Comparison of ENCODE assay signal across 27 mouse cellular contexts in genomic region chr14:76464967-76465366, GRCm38 (mm10). TPM values are rescaled to one million over a fixed set of nuclear protein-coding genes. Genes with fewer than 3 reads are reported as not detected.
DNase-seq lines count a peak whose midpoint lies in the region; ATAC-seq and TF ChIP-seq lines count a peak whose summit lies in the region.
"Had no signal": no experiment of that assay in that cellular context is flagged by ENCODE, and none has a peak within 500 bp of the region (broad histone marks: within the 10 kb centered on the region; RNA-seq: fewer than 3 reads in every experiment).

No protein-coding gene starts in this region.

- no peak for TF ChIP-seq CTCF in lung, adult 2 months (IDR thresholded peaks at IDR 0.05; ENCODE audit: insufficient read depth, low read length)
- TF ChIP-seq CTCF in midbrain, postnatal 0 days (IDR thresholded peaks at IDR 0.05), result no peak

- no peaks in the 10 kb centered on the region for H3K27me3 ChIP-seq in hindbrain, embryonic 10.5 days (ENCODE audit: insufficient read depth, poor library complexity, severe bottlenecking)
- H3K27me3 ChIP-seq in hindbrain, embryonic 16.5 days (replicated peaks; ENCODE audit: control insufficient read depth, insufficient read depth, low read length), result no peaks in the 10 kb centered on the region
- H3K27me3 ChIP-seq in lung, embryonic 16.5 days (ENCODE audit: control insufficient read depth, insufficient read depth, low read depth, low read length), result no peaks in the 10 kb centered on the region
- H3K27me3 ChIP-seq in midbrain, embryonic 12.5 days, result no peaks in the 10 kb centered on the region
- no peaks in the 10 kb centered on the region for H3K27me3 ChIP-seq in midbrain, postnatal 0 days (ENCODE audit: insufficient read depth, low read length)
- H3K27me3 ChIP-seq: hindbrain, embryonic 15.5 days; intestine, embryonic 15.5 days; neural tube, embryonic 15.5 days had no signal

- peaks cover 12% of the 10 kb centered on the region for H3K36me3 ChIP-seq in hindbrain, embryonic 10.5 days
- H3K36me3 ChIP-seq in hindbrain, embryonic 16.5 days (ENCODE audit: control insufficient read depth, insufficient read depth, low read length), result no peaks in the 10 kb centered on the region
- no peaks in the 10 kb centered on the region for H3K36me3 ChIP-seq in lung, embryonic 16.5 days (ENCODE audit: control insufficient read depth, insufficient read depth, low read length)
- peaks cover 6% of the 10 kb centered on the region; the same call in 1 of the 2 replicates for H3K36me3 ChIP-seq in midbrain, embryonic 12.5 days
- no peaks in the 10 kb centered on the region for H3K36me3 ChIP-seq in midbrain, postnatal 0 days (ENCODE audit: insufficient read depth, low read length)
- H3K36me3 ChIP-seq: hindbrain, embryonic 15.5 days; intestine, embryonic 15.5 days; liver, embryonic 12.5 days; neural tube, embryonic 15.5 days had no signal

- H3K9me3 ChIP-seq in hindbrain, embryonic 10.5 days, result no peaks in the 10 kb centered on the region
- no peaks in the 10 kb centered on the region for H3K9me3 ChIP-seq in hindbrain, embryonic 16.5 days (ENCODE audit: control insufficient read depth, low read length)
- H3K9me3 ChIP-seq in lung, embryonic 16.5 days (ENCODE audit: control insufficient read depth, low read length), result no peaks in the 10 kb centered on the region
- no peaks in the 10 kb centered on the region for H3K9me3 ChIP-seq in midbrain, embryonic 12.5 days
- no peaks in the 10 kb centered on the region for H3K9me3 ChIP-seq in midbrain, postnatal 0 days (ENCODE audit: low read length)
- H3K9me3 ChIP-seq: hindbrain, embryonic 15.5 days; intestine, embryonic 15.5 days; liver, embryonic 12.5 days; megakaryocyte, embryonic 14.5 days; neural tube, embryonic 15.5 days had no signal

- intact Hi-C loops in left cerebral cortex, postnatal 36 days (cut with DNase I), result loop anchor here (5.0 kb wide), 1 partner anchor 48 kb away; no protein-coding TSS in a partner anchor

- no peak for TF ChIP-seq POLR2A in lung, adult 2 months (IDR thresholded peaks at IDR 0.05; ENCODE audit: borderline replicate concordance, extremely low read depth, low read depth, low read length)

- H3K4me2 ChIP-seq in hindbrain, embryonic 16.5 days (ENCODE audit: low read length), result no peak overlapping the region
- no peak overlapping the region for H3K4me2 ChIP-seq in lung, embryonic 16.5 days (ENCODE audit: low read depth, low read length)
- H3K4me2 ChIP-seq in midbrain, embryonic 12.5 days (replicated peaks), result no peak overlapping the region
- no peak overlapping the region for H3K4me2 ChIP-seq in midbrain, postnatal 0 days (ENCODE audit: low read depth, low read length, poor library complexity, severe bottlenecking)
- H3K4me2 ChIP-seq: hindbrain, embryonic 15.5 days; intestine, embryonic 15.5 days; liver, embryonic 12.5 days; neural tube, embryonic 15.5 days had no signal

- peak overlapping the region; percentile 23; the same call in 1 of the 2 replicates for H3K27ac ChIP-seq in hindbrain, embryonic 10.5 days
- H3K27ac ChIP-seq in hindbrain, embryonic 16.5 days (ENCODE audit: low read depth, low read length), result no peak overlapping the region
- 0 out of 2 replicates have a peak overlapping the region, but pooled peaks have one; percentile 15 for H3K27ac ChIP-seq in lung, embryonic 16.5 days (ENCODE audit: low read length)
- 0 out of 2 replicates have a peak overlapping the region, but pooled peaks have one; percentile 2 for H3K27ac ChIP-seq in midbrain, embryonic 12.5 days (replicated peaks)
- no peak overlapping the region for H3K27ac ChIP-seq in midbrain, postnatal 0 days (ENCODE audit: low read depth, low read length)
- H3K27ac ChIP-seq: heart, adult 2 months; hindbrain, embryonic 15.5 days; intestine, embryonic 15.5 days; kidney, postnatal 0 days; liver, embryonic 12.5 days; neural tube, embryonic 15.5 days had no signal

- ATAC-seq in hindbrain, embryonic 16.5 days, result no peak
- ATAC-seq in lung, embryonic 16.5 days (ENCODE audit: low read depth), result no peak
- no peak for ATAC-seq in midbrain, embryonic 12.5 days (ENCODE audit: low FRiP score, low read depth)
- no peak for ATAC-seq in midbrain, postnatal 0 days (ENCODE audit: low FRiP score)
- ATAC-seq: forebrain, embryonic 14.5 days; intestine, embryonic 15.5 days; liver, embryonic 12.5 days; liver, postnatal 0 days had no signal

- no peak for DNase-seq in hindbrain, embryonic 10.5 days (ENCODE audit: low spot score)
- DNase-seq in lung, adult 2 months, result no peak
- no peak for DNase-seq in midbrain, postnatal 0 days (ENCODE audit: low spot score)
- no peak for DNase-seq in left cerebral cortex, postnatal 36 days (ENCODE audit: low spot score in 2 of 2)
- DNase-seq: adrenal gland, postnatal 25 days; B cell, adult 2 months; cerebellum, adult 18-20 months; cerebellum, postnatal 10 days; heart, adult 2 months; heart, postnatal 14 days; kidney, adult 2 months; kidney, postnatal 4 days; left cerebral cortex, postnatal 4 days; liver, postnatal 0 days; lung, postnatal 36 days; spleen, adult 18-20 months; thymus, postnatal 14 days had no signal

- H3K9ac ChIP-seq in hindbrain, embryonic 16.5 days (ENCODE audit: low read depth, low read length), result no peak overlapping the region
- H3K9ac ChIP-seq in lung, embryonic 16.5 days (ENCODE audit: low read length), result no peak overlapping the region
- no peak overlapping the region for H3K9ac ChIP-seq in midbrain, embryonic 12.5 days (replicated peaks)
- peak overlapping the region; percentile 39; the same call in 1 of the 2 replicates for H3K9ac ChIP-seq in midbrain, postnatal 0 days (replicated peaks; ENCODE audit: low read length, poor library complexity, severe bottlenecking)
- H3K9ac ChIP-seq: hindbrain, embryonic 15.5 days; intestine, embryonic 15.5 days; liver, embryonic 12.5 days; liver, postnatal 0 days; neural tube, embryonic 15.5 days had no signal

- H3K4me1 ChIP-seq in hindbrain, embryonic 10.5 days (replicated peaks), result peaks cover 26% of the 10 kb centered on the region
- H3K4me1 ChIP-seq in hindbrain, embryonic 16.5 days (ENCODE audit: control insufficient read depth, insufficient read depth, low read depth, low read length), result peaks cover 11% of the 10 kb centered on the region
- H3K4me1 ChIP-seq in lung, embryonic 16.5 days (replicated peaks; ENCODE audit: control insufficient read depth, insufficient read depth, low read length), result peaks cover 39% of the 10 kb centered on the region
- H3K4me1 ChIP-seq in lung, adult 2 months (ENCODE audit: control insufficient read depth, insufficient read depth, low read length), result no peaks in the 10 kb centered on the region
- H3K4me1 ChIP-seq in midbrain, embryonic 12.5 days, result peaks cover 16% of the 10 kb centered on the region
- peaks cover 13% of the 10 kb centered on the region; the same call in 1 of the 2 replicates for H3K4me1 ChIP-seq in midbrain, postnatal 0 days (ENCODE audit: insufficient read depth, low read length)

- 75% methylated on average over 3 of the region's 3 CpGs for WGBS in hindbrain, embryonic 10.5 days
- 63% methylated on average over 3 of the region's 3 CpGs for WGBS in hindbrain, embryonic 16.5 days
- 38% methylated on average over 3 of the region's 3 CpGs for WGBS in lung, embryonic 16.5 days
- WGBS in lung, adult 2 months, result 68% methylated on average over 3 of the region's 3 CpGs
- WGBS in midbrain, embryonic 12.5 days, result 74% methylated on average over 3 of the region's 3 CpGs
- 62% methylated on average over 3 of the region's 3 CpGs for WGBS in midbrain, postnatal 0 days

- H3K4me3 ChIP-seq in hindbrain, embryonic 10.5 days, result no peak overlapping the region
- no peak overlapping the region for H3K4me3 ChIP-seq in hindbrain, embryonic 16.5 days (ENCODE audit: low read length)
- H3K4me3 ChIP-seq in lung, embryonic 16.5 days (ENCODE audit: low read length), result no peak overlapping the region
- no peak overlapping the region for H3K4me3 ChIP-seq in lung, adult 2 months (replicated peaks; ENCODE audit: extremely low read depth, low read depth, low read length)
- no peak overlapping the region for H3K4me3 ChIP-seq in midbrain, embryonic 12.5 days
- no peak overlapping the region for H3K4me3 ChIP-seq in midbrain, postnatal 0 days (ENCODE audit: low read depth, low read length)
- H3K4me3 ChIP-seq: heart, adult 2 months; hindbrain, embryonic 15.5 days; intestine, embryonic 15.5 days; liver, embryonic 12.5 days; megakaryocyte, embryonic 14.5 days; neural tube, embryonic 15.5 days had no signal

RNA-seq across cellular contexts. Expression of gene Tsc22d1, which starts 50.2 kb away (rescaled TPM):
- polyA plus RNA-seq in hindbrain, embryonic 10.5 days (2016; fragmentation: Nextera tagmentation; extraction: Ambion mirVana), result 328 and 552 TPM in 2 replicates
- polyA plus RNA-seq in hindbrain, embryonic 16.5 days (2015; fragmentation: Nextera tagmentation; extraction: Ambion mirVana), result 777 and 791 TPM in 2 replicates
- polyA plus RNA-seq in lung, embryonic 16.5 days (2015; fragmentation: Nextera tagmentation; extraction: Ambion mirVana), result 737 and 792 TPM in 2 replicates
- polyA plus RNA-seq in lung, adult 2 months (2012; rRNA removed), result 163 and 215 TPM in 2 replicates
- 436 and 539 TPM in 2 replicates for polyA plus RNA-seq in midbrain, embryonic 12.5 days (2016; fragmentation: Nextera tagmentation; extraction: Ambion mirVana)
- 574 and 673 TPM in 2 replicates for total RNA-seq in midbrain, postnatal 0 days (2014; rRNA removed)
- 603 and 649 TPM in 2 replicates for polyA plus RNA-seq in midbrain, postnatal 0 days (2015; fragmentation: Nextera tagmentation; extraction: Ambion mirVana)
- total RNA-seq in left cerebral cortex, postnatal 36 days (2021), result 100 to 1,000 TPM; 600 to 618 TPM

Comparison
In these comparisons a context has a peak if more than half of its experiments do, and no peak if none do; other contexts are left out.
1. H3K27ac ChIP-seq: peak in hindbrain, embryonic 10.5 days (single experiment), lung, embryonic 16.5 days (single experiment) and midbrain, embryonic 12.5 days (single experiment); none in hindbrain, embryonic 16.5 days (single experiment) and midbrain, postnatal 0 days (single experiment).